Mouse (Mus musculus) B cell, adult 2 months (primary cell): Measurements from ENCODE around the gene Dvl2.

ENCODE experiments used
- DNase-seq, 2 experiments: peaks; one replicate each; pipeline ENCODE4 v3.0.0; 2022

Gene Dvl2

DNA sequence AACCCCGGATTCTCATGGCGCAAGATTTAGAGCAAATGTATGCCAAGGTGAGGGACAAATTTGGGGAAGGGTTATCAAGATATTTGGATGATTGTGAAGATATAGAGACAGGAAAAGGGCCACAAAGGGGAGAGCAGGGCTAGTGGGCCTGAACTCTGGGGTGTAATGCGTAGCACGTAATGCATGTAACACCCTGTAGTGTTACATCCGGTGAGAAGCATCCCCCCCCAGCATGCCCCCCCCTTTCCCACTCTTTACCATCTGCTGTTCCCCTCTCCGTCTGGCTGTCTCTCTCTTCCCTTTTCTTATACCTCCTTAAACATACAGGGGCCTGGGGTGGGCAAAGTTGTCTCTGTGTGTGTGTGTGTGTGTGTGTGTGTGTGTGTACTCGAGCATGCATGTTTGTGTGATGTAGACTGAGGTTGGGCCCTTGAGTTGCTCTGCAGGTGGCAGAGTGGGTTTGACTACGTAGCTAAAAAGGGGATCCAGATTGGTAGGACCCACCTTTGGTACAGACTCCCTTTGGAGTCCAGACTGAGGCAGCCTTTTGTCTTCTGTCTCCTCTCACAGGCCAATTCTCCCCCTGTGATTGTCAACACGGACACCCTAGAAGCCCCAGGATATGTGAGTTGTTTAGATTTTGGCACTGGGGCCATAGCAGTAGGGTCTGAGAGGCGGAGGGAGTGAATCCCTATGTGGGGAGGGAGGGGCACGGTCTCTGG is 29.6 kb downstream of the Dvl2 start:
- DNase-seq: no peak

DNA sequence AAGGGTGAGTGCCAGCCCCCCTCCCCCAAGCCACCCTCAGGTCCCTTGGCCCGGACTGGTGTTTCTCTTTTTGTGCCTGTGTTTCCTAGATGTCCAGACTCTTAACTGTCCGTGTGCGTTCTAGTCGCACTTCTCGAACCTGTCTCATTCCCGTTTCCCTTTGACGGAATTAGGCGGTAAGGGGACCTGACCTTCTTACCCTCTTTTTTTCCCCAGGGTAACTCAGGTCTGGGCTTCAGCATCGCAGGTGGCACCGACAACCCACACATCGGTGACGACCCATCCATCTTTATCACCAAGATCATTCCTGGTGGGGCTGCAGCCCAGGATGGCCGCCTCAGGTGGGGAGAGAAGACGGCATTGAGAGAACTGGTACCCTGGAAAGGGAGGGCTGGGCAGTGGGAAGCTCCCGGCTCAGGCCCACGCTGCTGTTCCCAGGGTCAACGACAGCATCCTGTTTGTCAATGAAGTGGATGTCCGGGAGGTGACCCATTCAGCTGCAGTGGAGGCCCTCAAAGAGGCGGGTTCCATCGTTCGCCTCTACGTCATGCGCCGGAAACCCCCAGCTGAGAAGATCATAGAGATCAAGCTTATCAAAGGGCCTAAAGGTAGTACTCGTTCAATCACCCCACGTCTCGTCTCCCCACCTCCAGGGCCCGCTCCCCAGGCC is 30.4 kb downstream of the Dvl2 start:
- no peak for DNase-seq

DNA sequence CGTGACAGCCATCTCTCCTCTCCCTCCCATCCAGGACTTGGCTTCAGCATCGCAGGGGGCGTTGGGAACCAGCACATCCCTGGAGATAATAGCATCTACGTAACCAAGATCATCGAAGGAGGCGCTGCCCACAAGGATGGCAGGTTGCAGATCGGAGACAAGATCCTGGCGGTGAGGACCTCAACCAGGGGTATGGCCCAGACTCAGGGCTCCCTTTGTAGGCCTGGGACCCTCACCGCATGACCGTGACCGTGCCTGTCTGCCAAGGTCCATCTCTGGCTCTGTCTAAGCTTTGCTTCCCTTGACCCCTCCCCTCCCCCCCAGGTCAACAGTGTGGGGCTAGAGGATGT is 30.9 kb downstream of the Dvl2 start:
- DNase-seq: no peak

DNA sequence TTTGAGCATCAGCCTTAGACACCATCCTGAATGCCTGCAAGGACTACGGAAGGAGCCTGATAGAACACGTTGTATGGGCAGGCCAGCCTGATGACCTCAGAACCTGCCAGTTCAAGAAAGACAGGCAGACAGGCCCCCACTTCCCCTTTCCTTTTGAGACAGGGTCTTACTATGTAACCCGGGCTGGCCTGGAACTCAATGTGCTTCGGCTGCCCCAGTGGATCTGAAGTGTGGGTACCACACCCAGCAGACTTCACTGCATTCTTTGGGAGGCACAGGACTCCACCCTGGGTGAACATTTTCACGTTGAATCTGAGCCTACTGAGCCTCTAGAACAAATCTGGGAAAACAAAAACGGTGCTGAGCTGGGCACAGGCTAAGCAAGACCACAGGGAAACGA is 37.8 kb downstream of the Dvl2 start:
- no peak for DNase-seq

DNA sequence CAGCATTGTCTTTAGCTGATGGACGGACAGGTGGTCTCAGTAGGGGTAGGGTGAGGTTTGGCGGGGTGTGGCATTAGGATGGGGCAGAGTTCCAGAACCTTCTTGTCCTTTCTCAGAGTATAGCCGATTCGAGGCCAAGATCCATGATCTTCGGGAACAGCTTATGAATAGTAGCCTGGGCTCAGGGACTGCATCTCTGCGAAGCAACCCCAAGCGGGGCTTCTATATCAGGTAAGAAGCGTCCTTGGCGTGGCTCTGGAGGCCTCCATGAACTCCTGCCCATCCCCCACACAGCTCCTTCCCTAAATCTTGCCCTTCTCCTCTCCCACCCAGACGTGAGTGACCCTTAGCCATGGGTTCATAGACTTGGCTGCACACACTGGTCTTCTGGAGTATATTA is 39.2 kb downstream of the Dvl2 start:
- no peak for DNase-seq

DNA sequence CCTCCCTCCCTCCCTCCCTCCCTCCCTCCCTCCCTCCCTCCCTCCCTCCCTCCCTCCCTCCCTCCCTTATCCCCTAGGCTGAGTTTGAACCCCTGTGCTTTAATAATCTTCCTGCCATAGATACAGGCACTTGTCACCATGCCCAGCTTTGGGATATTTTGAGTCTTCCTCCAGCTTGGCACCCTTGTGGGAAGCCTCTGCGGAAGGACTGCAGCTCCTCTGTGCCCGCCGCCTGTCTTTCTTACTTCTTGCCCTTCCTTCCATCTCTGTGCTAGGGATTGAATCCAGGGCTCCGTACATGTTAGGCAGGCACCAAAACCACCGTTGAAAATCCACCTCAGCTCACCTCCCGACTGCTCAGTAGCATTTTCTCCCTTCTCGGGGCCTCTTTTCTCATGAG is 39.8 kb downstream of the Dvl2 start:
- no peak for DNase-seq

DNA sequence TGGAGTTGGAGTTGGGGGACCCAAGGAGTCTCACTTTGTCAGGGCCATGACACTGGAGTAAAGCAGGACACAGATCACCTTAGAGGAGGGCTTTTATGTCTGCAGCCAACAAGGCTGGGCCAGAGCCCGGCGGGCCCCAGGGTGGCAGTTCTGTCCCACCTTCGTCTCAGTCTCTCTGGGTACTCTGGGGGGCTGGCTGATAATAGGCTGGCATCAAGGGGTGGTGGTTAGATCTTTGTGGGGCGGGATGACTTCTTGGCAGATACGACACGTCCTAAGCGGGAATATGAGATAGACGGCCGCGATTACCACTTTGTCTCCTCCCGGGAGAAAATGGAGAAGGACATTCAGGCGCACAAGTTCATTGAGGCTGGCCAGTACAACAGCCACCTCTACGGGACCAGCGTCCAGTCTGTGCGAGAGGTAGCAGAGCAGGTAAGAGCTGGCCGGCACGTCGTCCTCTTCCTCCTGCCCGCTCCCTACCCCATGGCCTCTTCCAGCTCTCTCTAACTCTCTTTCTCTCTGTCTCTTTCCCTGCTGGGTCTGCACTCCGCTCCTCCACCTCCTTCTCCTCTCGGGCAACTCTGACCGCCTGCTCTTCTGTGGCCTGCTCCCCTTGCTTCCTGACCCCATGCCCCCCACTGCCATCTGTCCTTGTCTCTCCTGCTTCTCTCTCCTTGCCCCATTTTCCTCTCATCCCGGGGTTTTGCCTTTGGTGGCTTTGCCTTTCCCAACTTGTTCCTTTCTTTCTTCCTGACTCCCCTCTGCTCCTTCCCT is 42.1 kb downstream of the Dvl2 start:
- DNase-seq: no peak

DNA sequence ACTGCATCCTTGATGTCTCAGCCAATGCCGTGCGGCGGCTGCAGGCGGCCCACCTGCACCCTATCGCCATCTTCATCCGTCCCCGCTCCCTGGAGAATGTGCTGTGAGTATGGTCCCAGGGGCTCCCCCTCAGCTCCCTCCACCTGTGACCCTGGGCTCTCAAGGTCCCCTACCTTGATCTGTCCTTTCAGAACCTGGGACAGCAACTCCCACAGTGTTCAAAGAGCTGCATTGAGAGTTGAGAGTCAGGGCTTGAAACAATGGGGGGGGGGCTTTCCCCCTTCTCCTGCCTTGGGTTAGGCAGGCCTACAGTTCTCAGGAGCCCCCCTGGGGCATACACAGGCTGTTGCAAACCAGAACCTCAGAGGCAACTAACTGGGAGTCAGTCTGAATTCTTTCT is 43.3 kb downstream of the Dvl2 start:
- no peak for DNase-seq

DNA sequence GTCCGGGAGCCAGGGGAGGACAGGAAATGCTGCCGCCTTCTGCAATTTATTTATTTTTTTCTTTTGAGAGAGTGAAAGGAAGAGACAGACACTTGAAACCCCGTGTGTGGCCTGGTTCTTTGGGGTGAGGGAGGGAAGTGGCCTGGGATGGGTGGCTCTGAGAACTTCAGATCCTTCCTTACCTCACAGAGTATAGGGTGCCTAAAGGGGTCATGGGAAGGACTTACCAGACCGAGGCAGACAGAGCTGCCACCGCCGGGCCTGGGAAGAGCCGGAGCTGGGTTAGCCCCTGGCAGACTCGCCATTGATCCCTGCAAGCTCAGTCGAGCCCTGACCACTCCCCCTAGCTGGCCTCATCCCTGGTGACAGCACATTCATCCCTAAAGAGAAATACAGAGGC is 45.0 kb downstream of the Dvl2 start:
- no peak for DNase-seq

DNA sequence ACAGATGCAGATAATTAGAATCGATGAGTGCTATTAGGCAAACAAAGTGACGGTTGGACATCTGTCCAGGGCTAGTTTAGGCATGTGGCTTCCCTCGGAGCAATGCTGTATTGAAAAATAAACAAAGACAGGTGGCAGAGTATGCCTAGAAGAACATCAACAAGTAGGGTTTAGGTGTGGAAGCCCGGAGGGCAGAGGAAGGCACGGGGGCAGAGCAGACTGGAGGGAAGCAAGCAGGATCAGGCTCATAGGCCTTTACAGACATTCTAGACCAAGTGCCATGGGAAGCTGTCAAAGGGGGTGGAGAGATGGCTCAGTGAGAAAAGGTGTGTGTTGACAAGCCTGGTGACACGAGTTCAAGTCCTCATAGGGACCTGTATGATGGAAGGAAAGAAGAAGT is 49.0 kb downstream of the Dvl2 start:
- no peak for DNase-seq

DNA sequence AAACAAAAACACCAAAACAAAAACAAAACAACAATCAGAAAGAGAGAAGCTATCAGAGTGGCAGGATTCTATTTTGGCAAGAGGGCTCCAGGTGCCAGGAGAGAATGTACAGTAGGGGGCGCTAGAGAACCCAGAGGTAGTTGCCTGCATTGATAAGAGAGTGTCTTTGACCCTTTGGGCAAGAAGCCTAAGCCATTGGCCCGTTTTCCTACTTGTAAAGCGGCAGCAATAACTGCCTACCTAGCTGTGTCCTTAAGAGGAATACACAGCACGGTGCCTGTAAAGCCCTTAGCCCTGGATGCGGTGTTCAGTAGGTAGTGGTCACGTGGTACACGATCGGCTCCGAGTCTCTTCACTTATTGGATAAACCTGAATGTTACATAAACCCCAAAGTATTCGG is 49.4 kb downstream of the Dvl2 start:
- DNase-seq: peak; percentile 36 to 47

DNA sequence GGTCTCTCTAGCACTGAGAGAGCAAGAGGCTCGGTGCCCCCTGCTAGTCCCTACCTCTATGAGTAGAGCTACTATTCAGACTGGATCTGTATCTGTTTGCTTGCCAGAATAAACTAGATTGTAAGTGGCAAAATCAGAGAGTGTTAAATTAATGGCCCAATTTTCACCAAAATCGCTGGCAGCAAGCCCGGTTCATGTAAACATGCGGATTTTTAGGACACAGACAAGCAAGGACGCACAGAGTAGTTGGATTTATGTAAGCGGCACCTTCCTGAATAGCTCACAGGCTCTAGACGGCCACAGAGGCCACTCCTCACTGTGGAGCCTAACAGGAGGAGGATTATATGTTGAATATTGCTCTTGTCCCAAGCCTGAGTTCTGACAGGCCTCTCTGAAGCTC is 52.8 kb downstream of the Dvl2 start:
- no peak for DNase-seq

DNA sequence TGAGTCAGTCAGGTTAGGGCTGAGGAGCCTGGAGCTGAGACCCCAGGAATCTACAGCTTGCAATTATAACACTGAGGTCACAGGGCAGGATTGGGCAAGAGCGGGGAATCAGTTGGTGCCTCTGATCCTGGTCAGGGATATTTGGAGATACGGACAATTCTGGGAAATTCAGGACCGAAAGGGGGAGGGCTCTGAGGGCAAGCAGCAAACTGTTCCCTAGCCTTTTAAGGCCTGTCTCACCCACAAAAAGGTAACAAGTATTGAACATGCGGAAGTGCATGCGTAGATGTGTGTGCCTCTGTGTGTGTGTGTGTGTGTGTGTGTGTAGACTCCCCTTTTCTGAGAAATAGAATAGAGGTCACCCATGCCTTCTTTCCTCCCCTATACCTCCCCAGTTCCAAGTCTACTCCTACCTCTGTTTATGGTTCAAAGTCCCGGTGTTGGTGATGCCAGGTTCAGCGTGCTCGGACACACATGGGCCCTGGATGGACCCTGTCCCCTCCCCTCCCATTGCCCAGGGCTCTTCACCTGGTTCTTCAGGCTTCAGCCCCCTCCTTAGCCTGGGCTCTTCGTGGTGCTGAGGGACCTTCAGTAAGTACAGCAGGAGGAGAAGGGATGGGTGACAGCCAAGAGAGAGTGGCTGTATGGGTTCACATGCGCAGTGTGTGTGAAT is 53.6 kb downstream of the Dvl2 start, which contains the start of gene Asgr1:
Asgr1 (plus strand) TSS at position 188 of the 673 bp plus-strand sequence.
- DNase-seq: no peak

DNA sequence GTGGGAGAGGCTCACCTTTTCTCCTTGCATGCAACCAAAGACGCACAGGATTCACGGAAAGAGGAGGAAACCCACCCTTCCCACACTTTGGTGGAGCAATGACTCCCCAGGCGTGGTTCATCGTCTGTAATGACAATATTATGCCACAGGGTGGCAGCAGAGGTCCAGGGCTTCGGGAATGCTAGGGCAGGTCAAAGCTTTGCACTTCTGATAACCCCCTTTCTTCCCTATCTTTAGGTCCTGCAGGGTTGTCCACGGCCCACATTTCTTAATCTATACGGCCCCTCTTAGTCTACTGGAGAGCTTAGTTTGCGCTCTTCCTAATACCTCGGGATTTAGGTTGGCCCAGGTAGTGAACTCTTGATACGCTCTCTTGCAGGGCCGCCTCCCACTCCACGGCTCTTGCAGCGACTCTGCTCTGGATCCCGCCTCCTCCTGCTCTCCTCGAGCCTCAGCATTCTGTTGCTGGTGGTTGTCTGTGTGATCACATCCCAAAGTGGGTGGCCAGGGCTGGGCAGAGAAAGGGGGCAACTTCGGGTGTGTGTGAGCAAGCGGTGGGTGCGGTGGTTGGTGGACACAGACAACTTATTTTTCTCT is 55.3 kb downstream of the Dvl2 start:
- DNase-seq: peak; percentile 84 to 85

DNA sequence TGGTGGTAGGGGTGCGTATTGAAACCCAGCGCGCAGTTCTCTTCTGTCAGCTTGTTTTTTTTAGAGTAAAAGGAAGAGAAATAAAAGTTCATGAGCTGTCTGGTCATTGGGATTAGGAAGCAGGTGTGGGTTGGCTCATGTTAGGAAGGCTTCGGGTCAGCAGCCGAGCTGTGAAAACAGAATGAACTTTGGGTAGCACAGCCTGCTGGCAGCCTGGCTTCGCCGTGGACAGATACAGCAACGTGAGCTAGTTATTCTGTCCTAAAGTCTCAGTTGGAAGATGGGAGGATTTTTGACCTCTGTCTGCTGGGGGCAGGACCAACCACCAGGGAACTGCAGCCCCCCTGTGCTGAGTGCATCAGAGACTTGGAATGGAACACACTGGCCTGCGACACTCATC is 57.4 kb downstream of the Dvl2 start:
- no peak for DNase-seq

DNA sequence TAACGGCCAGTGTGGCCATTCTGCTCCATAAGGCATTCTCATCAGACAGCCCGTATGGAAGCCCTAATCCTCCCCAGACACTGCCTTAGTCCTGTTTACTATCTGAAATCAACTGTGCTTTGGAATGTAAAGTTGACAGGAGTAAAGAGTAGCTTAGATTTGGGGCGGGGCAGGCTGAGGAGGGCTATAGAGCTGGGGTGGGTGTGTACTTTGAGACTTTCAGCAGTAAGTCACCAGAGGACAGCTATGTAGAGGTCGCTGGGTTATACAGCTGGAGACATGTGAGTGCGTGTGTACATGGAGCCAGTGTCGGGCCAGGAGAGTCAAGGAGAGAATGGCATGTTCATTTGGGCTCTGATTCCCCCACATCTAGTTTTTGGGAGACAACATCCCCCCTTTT is 59.5 kb downstream of the Dvl2 start:
- DNase-seq: no peak
